ENCODE assay signal across 16 mouse cellular contexts in genomic region chr1:194773899-194774298, GRCm38 (mm10).
DNase-seq lines count a peak whose midpoint lies in the region; ATAC-seq lines count a peak whose summit lies in the region.
"Had no signal": no experiment of that assay in that cellular context is flagged by ENCODE, and none has a peak within 500 bp of the region (broad histone marks: within the 10 kb centered on the region; RNA-seq: fewer than 3 reads in every experiment).

No protein-coding gene starts in this region.

- H3K9ac ChIP-seq in kidney, embryonic 14.5 days (ENCODE audit: low read depth, low read length), result no peak overlapping the region
- H3K9ac ChIP-seq: heart, embryonic 13.5 days; intestine, embryonic 15.5 days had no signal

- H3K4me2 ChIP-seq in kidney, embryonic 14.5 days (replicated peaks; ENCODE audit: low read depth, low read length), result no peak overlapping the region
- H3K4me2 ChIP-seq: heart, embryonic 13.5 days; intestine, embryonic 15.5 days had no signal

- no peak for DNase-seq in kidney, postnatal 36 days
- DNase-seq in embryo, embryonic 10 days (ENCODE audit: low spot score), result peak; percentile 16
- peak; percentile 35 for DNase-seq in liver
- DNase-seq in spleen, postnatal 14 days (ENCODE audit: low spot score in 2 of 2), result no peak
- no peak for DNase-seq in gastrocnemius, postnatal 14 days
- DNase-seq in frontal cortex, postnatal 14 days (ENCODE audit: low spot score in 2 of 2), result no peak
- DNase-seq: cerebellum, adult 2 months; gastrocnemius, postnatal 36 days; lung, adult 2 months; right cerebral cortex, adult 18-20 months; thymus, adult 2 months had no signal

- ATAC-seq in kidney, embryonic 14.5 days (ENCODE audit: low FRiP score, low TSS enrichment), result peak; percentile 43; the same call in 1 of the 2 replicates
- peak; percentile 76 for ATAC-seq in megakaryocyte-erythroid progenitor cell, adult 5-6 weeks (replicated peaks; ENCODE audit: low FRiP score, low TSS enrichment, poor library complexity, severe bottlenecking)

- no peaks in the 10 kb centered on the region for H3K36me3 ChIP-seq in kidney, embryonic 14.5 days (ENCODE audit: control insufficient read depth, insufficient read depth, low read length)
- H3K36me3 ChIP-seq: intestine, embryonic 15.5 days had no signal

- H3K27me3 ChIP-seq in kidney, embryonic 14.5 days (ENCODE audit: control insufficient read depth, insufficient read depth, low read length), result no peaks in the 10 kb centered on the region
- H3K27me3 ChIP-seq: heart, embryonic 13.5 days; intestine, embryonic 15.5 days had no signal

- WGBS in kidney, embryonic 14.5 days, result 18% methylated on average over 3 of the region's 3 CpGs

- H3K4me1 ChIP-seq in kidney, embryonic 14.5 days (ENCODE audit: control insufficient read depth, insufficient read depth, low read length), result no peaks in the 10 kb centered on the region
- H3K4me1 ChIP-seq: heart, embryonic 13.5 days; intestine, embryonic 15.5 days had no signal

- intact Hi-C loops in gastrocnemius, postnatal 14 days (cut with DNase I; ENCODE audit: low total_unique reads), result no loop called here

- H3K4me3 ChIP-seq in kidney, embryonic 14.5 days (ENCODE audit: low read length), result no peak overlapping the region
- H3K4me3 ChIP-seq: heart, embryonic 13.5 days; intestine, embryonic 15.5 days; layer of hippocampus, adult 2 months had no signal

- H3K9me3 ChIP-seq in kidney, embryonic 14.5 days (ENCODE audit: control insufficient read depth, low read length), result no peaks in the 10 kb centered on the region
- H3K9me3 ChIP-seq: heart, embryonic 13.5 days; intestine, embryonic 15.5 days had no signal

- H3K27ac ChIP-seq in kidney, embryonic 14.5 days (ENCODE audit: low read depth, low read length), result no peak overlapping the region
- H3K27ac ChIP-seq: heart, embryonic 13.5 days; intestine, embryonic 15.5 days; layer of hippocampus, adult 2 months had no signal

Comparison
In these comparisons a context has a peak if more than half of its experiments do, and no peak if none do; other contexts are left out.
1. DNase-seq: peak in embryo, embryonic 10 days (single experiment) and liver (single experiment); none in kidney, postnatal 36 days (0 of 2), spleen, postnatal 14 days (0 of 2), gastrocnemius, postnatal 14 days (single experiment) and frontal cortex, postnatal 14 days (0 of 2).